ENCODE assay signal across 20 mouse cellular contexts in genomic region chr4:42941396-42941795, GRCm38 (mm10). TPM values are rescaled to one million over a fixed set of nuclear protein-coding genes. Genes with fewer than 3 reads are reported as not detected.
"Had no signal": no experiment of that assay in that cellular context is flagged by ENCODE, and none has a peak within 500 bp of the region (broad histone marks: within the 10 kb centered on the region; RNA-seq: fewer than 3 reads in every experiment).

No protein-coding gene starts in this region.

- H3K4me3 ChIP-seq: kidney, embryonic 15.5 days; limb, embryonic 13.5 days; midbrain, embryonic 13.5 days; neural tube, embryonic 15.5 days had no signal

- H3K36me3 ChIP-seq: kidney, embryonic 15.5 days; limb, embryonic 13.5 days had no signal

- H3K27ac ChIP-seq: kidney, embryonic 15.5 days; limb, embryonic 13.5 days; liver, embryonic 14.5 days; midbrain, embryonic 13.5 days; neural tube, embryonic 15.5 days had no signal

- ATAC-seq: lung, postnatal 0 days; midbrain, embryonic 13.5 days had no signal

- H3K27me3 ChIP-seq: midbrain, embryonic 13.5 days; neural tube, embryonic 15.5 days had no signal

- DNase-seq: kidney, adult 2 months; kidney, postnatal 14 days; lung, adult 2 months; lung, postnatal 36 days; retina, postnatal 1 day; right cerebral cortex, postnatal 4 days; spleen, adult 18-20 months; thymus, adult 18-20 months; thymus, postnatal 36 days had no signal

- H3K4me1 ChIP-seq: kidney, embryonic 15.5 days; limb, embryonic 13.5 days had no signal

RNA-seq across cellular contexts. Expression of gene 1700022I11Rik, which starts 28.0 kb away (rescaled TPM):
- total RNA-seq: layer of hippocampus, postnatal 10 days; left cerebral cortex, adult 18-20 months; left cerebral cortex, postnatal 36 days; liver, adult 2 months; midbrain, postnatal 0 days had no signal
- polyA plus RNA-seq: kidney, adult 2 months; liver, adult 2 months; lung, adult 2 months had no signal
